Mouse (Mus musculus) cerebellum, postnatal 36 days (tissue): ENCODE results near the gene Rsrp1.

Source experiments
- DNase-seq, 2 experiments: peaks; one replicate each; pipeline ENCODE4 v3.0.0; 2021 to 2022; ENCODE audit warnings: mixed read lengths in 2 of 2

The Rsrp1 gene

DNA sequence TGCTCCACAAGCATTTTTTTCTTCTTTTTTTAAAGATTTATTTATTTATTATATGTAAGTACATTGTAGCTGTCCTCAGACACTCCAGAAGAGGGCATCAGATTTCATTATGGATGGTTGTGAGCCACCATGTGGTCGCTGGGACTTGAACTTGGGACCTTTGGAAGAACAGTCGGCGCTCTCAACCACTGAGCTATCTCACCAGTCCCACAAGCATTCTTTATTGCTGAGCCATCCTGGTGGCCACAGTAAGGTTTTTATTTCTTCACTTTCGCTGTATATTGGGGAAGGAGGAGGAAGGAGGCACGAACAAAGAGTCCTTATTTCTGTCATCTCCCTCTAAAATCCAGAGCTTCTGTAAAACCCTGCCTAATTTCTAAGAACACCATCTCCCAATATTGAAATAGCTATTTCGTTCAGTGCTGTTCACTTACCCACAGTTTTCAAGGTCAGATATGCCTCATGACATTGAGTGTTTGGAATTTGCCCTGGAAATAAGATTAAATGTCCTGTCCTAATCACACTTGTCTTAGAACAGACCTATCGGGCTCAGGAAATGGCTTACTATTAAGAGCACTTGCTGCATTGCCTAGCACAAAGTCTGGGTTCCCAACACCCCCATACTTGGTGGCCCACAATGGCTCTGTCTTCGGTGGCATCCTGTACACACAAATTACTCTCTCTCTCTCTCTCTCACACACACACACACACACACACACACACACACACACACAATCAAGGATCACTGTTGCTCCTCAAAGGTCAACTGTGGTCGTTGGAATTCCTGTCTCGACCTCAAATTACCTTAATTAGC, 1.1 kb upstream of the Rsrp1 start:
- DNase-seq, result no peak

DNA sequence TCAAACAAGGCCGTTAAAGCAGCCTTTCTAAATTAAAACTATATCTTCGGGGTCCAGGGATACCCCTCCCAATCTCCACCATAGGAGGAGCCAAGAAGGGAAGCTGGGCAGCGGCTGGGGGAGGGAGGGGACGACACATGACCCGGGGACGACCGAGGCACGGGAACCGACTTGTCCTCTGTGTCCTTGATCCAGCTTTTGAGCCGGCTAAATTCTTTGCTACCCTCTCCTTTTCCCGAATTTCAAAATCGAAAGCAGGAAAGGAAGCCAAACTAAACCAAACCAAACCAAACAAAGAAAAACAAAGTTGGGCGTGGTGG, 507 bp upstream of the Rsrp1 start:
- DNase-seq, result peak in 1 of 2 experiments; percentile 61

DNA sequence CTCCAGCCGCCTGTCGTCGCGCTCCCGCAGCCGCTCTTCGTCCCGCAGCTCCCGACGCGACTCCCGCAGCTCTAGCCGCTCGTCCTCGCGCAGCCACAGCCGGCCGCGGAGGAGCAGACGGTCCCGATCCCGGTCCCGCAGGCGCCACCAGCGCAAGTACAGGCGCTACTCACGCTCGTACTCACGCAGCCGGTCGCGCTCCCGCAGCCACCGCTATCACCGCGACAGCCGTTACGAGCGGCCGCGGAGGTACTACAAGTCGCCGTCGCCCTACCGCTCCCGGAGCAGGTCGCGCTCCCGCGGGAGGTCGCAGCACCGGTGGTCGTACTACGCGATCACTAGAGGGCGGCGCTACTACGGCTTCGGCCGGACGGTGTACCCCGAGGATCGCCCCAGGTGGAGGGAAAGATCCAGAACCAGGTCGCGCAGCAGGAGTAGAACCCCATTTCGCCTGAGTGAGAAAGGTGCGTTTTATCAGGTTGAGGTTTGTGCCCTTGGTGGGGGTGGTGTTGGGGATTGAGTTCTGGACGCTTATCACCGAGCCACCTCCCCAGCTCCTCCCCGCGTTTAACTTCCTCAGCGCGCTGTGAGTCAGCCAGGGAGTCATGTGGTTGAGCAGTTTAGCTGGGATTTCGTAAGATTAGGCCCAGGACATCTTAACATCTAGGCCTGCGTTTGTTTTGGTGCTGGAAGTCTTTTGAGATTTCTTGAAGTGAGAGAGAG, 788 bp downstream of the Rsrp1 start:
- peak; percentile 35 for DNase-seq

DNA sequence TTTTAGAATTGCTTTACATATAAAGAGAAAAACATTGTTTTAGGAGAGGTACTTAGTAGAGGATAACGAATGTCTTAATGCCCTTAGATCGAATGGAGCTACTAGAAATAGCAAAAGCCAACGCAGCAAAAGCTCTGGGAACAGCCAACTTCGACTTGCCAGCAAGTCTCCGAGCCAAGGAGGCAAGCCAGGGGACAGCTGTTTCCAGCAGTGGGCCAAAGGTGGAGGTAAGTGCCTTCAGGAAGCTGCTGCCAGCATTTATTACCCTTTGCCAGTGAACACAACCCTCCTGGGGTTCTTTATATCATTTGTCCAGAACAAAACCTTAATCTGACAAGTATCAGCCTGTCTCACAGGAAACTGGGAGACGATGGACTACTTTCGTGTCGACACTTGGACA, 1.8 kb downstream of the Rsrp1 start:
- no peak for DNase-seq

DNA sequence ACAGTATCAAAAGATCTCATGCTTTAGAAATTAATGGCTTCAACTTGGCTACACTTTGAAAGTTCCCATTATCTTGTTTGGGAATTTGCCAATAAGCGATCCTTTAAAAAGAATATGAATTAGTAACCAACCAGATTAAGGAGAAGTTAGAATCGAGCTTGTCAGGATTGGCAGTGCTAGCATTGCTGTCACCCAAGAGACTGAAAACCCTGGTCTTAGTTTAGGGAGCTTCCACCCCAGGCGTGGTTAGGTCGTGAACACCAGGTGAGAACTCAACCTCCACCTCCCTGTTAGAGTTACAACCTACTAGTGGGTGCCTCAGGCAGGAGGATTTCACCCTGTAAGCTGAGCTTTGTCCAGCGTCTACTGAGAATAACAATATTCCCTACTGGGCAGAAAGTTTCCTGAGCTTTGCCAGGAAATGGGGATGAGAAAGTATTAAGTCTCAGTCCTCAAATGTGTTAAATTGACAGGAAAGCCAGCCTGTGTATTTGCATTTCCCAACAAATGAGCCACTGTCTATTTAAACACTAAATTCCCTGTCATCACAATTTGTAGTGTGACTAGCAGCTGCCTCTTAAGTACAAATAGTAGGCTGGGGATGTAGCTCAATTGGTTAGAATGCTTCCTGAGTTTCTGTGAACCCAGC, 4.5 kb downstream of the Rsrp1 start:
- no peak for DNase-seq

DNA sequence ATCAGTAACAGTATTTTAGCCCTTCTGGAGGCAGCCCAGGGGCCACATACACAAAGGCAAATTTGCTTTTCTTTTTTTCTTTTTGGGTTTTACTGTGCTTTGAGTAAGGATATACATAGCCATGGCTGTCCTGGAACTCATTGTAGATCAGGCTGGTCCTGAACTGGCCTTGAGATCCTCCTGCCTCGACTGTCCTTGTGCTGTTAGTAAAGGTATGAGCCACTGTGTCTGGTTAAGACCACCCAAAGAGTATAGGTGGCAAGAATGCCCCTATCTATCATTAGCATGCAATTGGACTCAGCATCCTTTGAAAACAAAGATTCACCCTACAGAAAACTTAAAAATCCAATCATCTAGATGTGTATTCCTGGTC, 5.1 kb downstream of the Rsrp1 start:
- no peak for DNase-seq

DNA sequence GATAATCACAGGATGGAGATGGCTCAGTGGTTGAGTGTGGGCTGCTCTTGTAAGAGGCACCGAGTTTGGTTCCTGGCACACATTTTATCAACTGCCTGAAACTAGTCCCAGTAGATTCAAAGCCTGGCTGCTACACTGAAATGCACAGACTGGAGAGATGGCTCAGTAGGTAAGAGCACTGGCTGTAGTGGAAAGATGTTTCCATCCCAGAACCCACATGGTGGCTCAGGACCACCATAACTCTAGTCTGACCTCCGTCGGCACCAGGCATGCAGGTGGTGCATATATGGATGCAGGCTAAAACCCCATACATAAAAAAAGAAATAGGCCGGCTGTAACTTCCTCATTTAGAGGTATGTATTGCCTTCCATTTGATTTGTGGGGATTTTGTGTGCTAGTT, 6.1 kb downstream of the Rsrp1 start:
- no peak for DNase-seq

DNA sequence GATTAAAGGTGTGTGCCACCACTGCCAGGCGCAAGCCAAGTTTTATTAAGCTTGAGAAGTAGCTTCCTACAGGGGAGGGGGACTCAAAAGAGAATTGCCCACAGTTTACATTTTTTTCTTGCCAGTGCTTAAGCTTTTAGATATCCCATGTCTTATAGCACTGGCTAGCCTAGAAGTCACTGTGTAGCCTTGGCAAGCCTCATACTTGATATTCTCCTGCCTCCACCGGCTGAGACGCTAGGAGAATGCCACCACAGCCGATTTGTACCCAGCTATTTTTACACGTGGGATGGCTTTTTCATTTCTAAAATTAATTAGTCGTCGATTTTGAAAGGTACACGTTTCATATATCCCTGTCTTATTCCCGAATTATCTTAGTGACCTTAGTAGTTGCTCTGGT, 6.8 kb downstream of the Rsrp1 start:
- DNase-seq, result no peak

DNA sequence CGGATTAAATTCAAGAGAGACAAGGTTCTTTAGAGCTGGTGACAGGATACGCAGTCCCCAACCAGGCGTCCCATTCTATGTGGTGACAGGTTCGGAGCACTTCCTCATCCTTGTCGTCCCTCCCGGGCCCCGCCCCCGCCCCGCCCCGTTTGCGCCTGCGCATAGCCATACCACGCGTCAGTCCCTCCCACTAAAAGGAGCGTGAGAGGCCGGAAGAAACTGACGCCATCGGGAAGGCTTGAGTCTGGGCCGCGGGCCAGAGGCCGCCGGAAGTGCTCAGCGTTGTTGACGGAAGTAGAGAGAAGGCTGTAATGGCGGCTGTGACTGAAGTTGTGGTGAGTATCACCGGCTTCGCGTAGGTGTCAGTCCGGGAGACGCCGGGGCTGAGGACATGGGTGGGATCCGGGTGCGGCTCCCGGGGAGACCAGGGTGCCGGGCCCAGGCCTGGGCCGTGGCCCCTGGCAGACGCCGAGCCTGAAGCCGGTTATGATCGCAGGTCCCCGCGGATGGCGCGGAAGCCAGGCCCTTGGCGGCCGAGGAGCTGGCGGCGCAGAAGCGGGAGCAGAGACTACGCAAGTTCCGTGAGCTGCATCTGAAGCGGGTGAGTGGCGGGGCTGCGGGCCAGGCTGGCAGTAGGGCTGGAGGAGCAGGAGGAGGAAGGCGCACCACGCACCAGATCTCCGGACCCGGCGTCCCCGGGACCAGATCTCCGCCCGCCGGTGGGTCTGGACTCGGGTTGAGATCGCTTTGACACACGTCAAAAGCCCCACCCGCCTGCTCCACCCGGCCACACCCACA, 7.5 kb downstream of the Rsrp1 start, which contains the start of gene Syf2:
Gene Syf2, plus strand, starts transcription at position 215 of the 798 bp plus-strand sequence.
- DNase-seq, result peak; percentile 94 to 95

DNA sequence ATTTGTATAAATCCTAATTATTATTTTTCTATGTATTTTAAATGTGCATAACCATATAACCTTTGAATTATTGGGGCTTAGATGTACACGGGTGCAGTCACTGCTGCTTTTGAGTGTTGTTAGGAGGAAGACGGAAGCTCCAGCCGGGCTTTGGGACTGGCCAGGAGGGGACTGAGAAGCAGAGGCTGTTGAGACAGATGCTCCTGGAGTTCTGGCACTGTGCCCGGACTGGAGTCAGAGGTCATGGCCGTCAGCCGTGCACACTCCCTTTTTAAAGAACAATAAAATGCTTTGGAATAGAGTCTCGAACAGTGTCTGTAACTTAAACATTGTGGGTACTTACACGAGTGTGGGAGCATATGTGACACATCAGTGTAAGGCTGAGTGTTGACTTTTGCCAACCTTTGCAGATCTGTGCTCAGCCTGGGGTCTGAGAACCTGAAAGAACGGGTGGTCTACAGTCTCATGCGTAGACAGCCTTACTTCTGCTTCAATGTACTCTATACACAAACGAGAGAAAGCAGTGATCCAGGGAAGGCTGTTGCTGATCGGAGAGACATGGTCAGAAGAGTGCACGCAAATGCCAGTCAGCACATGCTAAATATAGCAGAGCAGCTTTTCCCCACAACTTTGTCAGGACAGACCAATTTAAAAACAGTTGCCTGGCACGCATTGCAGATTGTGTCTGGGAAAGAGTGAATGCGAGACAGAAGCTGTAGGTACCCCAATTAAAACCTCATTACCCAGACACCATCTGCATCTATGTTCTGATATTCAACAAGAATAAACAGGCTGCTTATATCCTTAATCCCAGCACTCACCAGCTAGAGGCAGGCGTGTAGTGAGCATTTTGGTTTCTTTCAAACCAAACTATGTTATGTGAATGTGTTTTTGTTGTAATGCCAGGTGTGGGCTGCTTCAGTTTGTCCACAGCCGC, 14.1 kb downstream of the Rsrp1 start:
- no peak for DNase-seq

DNA sequence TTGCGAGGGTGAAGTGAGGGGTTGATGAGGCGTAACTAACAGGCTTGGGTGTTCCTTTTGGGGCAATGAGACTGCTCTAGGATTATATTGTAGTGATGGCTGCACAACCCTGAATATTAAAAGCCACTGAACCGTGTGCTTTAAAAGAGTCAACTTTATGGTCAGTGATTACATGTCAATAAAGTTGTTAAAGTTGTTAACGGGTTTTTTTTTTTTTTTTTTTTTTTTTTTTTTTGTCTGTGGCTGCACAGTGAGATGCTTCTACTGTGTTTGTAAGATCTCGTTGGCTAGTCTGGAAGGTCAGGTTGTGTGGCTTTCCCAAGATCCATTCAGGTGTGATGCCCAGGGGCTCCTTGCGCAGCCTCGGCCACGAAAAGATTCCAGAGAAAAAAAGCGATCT, 16.5 kb downstream of the Rsrp1 start:
- DNase-seq, result no peak

DNA sequence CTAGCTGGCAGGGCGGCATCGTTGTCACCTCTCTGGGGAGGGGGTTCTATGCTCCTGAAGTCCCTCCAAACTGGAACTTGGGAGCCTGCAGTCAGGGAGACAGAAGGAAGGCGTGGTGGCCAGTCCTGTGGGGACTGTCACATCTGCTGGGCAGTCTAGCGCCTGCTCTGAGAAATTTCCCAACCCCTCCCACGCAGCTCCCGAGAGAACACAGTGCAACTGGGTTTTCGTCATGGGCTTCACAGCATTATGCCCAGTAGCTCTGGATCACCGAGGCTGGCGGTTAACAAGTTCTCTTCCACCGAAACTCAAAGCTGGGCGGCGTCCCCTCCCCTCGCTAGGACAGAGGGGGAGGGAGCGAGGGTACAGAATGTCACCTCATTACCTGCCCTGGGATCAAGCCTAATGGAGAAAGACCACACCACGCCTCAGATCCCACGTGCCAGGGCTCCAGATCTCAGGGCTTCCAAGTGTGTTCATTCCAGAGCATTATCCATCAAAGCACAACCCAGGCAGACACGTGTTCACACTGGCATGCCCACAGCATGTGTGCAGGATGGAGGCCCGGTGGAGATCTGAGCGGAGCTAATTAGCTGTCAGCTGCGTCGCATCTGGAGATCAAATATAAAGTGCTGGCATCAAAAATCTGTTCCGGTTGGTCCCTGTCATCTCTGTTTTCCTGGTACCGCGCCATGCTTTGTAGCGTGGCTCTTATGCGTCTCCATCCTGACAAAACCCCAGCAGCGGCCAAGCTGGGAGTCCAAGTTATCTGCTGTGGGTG, 20.6 kb downstream of the Rsrp1 start:
- DNase-seq, result no peak

DNA sequence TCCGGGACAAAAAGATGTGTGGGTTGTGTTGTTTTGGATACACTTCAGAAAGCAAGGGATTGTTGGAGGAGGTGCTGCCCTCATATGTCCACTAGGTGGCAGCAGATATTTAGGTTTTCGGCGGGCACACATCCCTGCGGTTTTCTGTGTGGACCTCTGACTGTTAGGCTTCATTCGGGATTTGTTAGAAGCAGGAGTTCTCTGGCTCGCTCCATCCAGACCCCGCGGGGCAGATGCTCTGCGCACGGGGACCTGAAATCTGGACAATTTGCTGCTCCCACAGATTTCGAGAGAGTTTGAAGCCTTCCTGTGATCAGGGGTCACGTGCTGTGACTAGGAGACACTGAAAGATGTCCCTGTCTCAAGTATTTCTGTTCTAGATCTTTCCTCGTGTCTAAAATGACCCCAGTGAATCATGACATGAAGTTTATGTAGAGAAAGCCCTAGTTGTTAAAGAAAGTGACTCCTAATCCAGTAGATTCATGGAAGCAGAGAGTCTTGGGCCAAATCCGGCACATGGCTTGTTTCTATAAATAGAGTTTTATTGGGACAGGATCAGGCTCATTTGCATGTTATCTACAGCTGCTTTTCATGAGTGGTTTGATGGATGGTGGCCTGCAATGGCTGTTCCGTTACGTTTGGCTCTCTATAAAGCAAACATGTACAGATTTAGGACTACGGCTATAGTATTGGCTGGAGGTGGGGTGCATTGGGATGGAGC, 22.8 kb downstream of the Rsrp1 start:
- peak; percentile 77 to 83 for DNase-seq

DNA sequence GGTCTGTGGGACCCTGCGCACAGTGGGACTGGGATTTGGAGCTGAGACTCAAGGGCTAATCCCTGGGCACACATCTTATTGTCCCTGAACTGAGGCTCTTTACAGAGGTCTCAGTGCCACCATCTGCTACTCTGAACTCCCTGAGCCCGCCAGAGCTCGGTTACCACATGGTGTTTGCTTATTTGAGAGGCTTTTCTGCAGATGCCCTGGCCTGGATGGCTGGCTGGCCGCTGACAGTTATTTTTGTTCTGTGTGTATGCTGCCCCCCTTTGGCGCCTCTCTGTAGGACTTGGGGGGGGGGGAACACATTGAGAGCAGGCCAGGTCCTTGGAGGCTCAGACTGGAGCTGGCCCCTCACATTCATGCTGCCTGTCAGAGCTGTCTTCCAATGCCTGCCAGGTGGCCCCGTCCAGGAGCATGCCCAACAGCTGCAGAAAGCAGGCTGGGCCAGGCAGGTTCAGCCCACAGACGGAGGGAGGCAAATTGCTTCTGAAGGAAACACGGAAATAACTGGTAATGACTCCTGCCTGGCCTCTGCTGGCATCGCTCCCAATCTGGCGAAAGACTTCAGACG, 27.2 kb downstream of the Rsrp1 start:
- peak in 1 of 2 experiments; percentile 24 for DNase-seq

DNA sequence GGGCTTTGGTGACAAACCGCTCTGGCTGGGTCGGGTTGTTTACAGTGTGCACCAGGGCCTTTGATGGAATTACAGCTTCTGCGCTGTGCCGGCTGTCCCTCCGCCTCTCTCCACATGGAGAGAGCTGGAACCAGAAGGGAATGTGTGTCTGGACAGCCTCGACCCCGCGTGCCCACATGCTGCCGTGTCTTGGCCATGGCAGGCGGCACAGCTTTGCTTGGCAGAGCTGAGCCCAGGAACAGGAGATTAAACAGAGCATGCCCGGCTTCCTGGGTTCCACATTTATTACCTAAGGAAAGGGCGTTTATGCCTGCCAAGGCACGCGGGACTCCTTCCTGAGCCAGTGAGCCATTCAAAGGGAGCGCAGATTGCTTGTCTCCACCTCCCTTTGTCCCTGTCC, 31.1 kb downstream of the Rsrp1 start:
- DNase-seq, result peak; percentile 66 to 70

DNA sequence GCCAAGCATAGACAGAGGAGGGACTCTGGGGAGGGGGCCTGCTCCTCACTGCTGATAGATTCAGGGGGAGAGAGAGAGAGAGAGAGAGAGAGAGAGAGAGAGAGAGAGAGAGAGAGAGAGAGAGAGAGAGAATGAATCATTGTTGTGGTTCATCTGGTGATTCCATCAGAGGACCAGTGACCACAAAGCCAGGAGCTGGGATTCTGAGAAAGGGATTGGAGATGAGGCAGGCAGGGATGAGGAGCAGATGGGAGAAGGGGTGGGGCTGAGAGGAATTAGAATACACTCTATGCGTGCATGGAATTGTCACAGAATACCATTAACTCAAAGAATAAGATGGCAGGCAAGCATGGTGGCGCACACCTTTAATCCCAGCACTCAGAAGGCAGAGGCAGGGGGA, 31.8 kb downstream of the Rsrp1 start:
- no peak for DNase-seq

DNA sequence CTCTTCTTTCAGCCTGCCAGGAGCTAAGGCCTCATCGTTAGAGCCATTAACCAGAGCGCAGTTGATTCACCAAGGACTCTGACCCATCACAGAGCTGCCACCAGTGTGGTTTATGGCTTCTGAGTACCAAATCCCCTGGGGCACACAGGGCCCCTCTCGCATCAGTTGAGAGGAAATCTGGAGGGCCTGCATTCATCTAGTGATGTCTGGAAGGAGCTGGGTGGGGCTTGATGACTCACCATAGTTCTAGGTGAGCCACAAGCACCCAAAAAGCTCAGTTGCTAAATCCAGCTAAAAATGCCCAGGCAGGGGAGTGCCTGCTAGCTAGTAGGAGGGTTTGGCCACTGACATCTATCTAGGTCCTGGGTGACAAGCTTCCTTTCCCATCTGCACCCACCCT, 32.5 kb downstream of the Rsrp1 start:
- DNase-seq, result no peak

DNA sequence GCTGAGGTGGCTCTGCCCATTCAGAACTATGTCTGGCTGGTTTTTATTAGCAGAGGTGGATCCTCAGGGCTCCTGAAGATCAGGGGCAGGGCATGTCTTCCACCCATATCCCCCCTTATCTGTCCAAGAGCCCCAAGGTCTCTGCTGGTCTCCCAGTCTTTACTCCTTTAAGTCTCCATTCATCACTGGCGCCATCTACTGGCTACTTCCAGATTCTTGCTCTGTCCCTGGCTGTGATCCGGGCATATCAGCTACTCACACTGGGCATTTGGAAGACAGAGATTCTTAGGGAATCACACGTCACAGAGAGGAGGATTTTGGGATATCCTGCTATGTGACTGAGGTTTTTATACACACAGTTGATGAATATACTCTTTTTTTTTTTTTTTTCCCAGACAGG, 32.9 kb downstream of the Rsrp1 start:
- DNase-seq, result peak; percentile 70 to 79

DNA sequence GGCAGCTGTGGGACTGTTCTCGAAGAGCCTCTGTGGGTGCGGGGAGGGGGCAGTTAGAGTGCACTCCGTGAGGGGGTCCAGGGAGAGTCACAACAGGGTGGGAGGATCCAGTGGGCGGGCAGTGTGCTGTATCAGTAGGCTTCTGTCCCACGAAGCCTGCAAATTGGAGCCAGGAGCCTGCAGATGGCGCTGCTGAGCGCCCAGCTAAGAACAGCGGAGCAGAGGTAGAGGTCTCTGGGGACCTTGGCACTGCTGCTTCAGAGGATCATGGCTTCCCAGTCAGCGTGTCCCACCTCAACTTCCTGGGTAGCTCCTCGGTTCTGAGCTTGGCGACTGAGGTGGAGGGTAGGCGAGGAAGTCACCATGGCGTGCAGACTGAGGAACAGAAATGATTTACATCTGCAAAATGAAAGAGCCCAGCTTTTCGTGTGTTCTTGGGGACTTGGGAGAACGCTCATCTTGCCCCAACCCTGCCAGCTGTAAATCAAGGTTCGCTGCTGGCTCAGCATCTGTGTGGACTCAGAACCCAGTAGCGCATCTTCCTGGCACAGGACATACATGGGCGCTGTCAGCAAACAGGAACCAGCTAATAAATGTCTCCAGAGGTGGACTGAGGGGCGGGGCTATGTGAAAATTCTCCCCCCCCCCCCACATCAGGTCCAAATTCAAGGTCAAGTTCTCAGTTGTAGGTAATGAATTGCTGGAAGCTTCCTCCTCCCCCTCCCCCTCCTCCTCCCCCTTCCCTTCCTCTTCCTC, 39.8 kb downstream of the Rsrp1 start:
- no peak for DNase-seq
